Mouse (Mus musculus) olfactory bulb, adult 2 months (tissue): ENCODE results near the gene Jak1.

Source experiments
- CTCF ChIP-seq: fragments of 200-500 bp; IDR thresholded peaks from 2 replicates; pipeline ENCODE4 v1.5.1; 2012; ENCODE audit warnings: low read depth, mild to moderate bottlenecking, low read length, moderate library complexity; ENCODE audit not compliant: insufficient read depth
- POLR2A ChIP-seq: fragments of 200-500 bp; IDR thresholded peaks from 2 replicates; pipeline ENCODE4 v1.6.1; 2012; ENCODE audit warnings: mild to moderate bottlenecking, low read depth, low read length, moderate library complexity; ENCODE audit not compliant: insufficient read depth

DNA sequence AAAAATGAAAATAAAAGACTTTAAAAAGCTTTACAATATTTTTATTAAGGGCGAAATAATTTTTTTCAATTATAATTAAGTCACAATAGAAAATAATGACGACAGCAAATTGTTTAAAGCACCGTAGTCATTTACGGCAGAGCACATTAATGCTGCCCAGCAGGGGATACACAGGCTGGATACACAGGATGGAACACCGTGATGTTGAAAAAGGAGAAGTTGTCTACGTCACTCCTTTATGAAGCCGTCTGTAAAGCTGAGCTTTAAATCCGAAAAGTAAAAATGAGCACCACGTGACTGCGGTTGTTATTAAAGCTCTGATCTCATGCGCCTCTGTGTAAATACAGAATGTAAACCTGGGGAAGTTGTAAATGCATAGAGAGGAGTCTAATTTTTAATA lies 127.1 kb downstream of the Jak1 start:
- TF ChIP-seq POLR2A (no peak), CTCF (no peak)
